Mouse (Mus musculus) heart, adult 9 months (tissue): ENCODE measurements around the gene Abcc4.

ENCODE experiments used
- DNase-seq, 2 experiments: peaks; one replicate each; pipeline ENCODE4 v3.0.0; 2022; ENCODE audit warnings: low spot score in 2 of 2

Abcc4 gene

GRCm38 (mm10) chr14:118712889-118713288, 6.9 kb upstream of the Abcc4 start:
- DNase-seq = no peak

DNA sequence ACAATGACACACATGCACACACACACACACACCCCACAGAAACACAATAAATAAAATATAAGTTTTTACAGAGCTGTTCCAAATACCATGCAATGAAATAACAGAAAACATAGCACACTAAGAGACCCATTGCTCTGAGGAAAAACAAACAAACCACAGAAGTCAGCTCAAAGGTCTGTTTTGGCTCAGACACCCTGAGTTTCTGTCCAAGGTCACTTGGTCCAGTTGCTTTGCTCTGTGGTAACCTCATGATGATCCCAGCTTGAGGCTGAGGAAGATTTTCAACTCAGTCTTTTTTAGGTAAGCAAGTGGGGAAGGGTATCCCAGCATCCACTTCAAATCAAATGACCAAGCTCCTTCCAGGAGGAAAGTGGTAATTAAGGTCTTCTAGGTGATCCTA, 4.9 kb upstream of the Abcc4 start:
- DNase-seq = no peak

- peak; percentile 85 to 91 for DNase-seq
Observed at GRCm38 (mm10) chr14:118709736-118710135, 3.7 kb upstream of the Abcc4 start.

GRCm38 (mm10) chr14:118708126-118708525, 2.1 kb upstream of the Abcc4 start:
- no peak for DNase-seq

DNA sequence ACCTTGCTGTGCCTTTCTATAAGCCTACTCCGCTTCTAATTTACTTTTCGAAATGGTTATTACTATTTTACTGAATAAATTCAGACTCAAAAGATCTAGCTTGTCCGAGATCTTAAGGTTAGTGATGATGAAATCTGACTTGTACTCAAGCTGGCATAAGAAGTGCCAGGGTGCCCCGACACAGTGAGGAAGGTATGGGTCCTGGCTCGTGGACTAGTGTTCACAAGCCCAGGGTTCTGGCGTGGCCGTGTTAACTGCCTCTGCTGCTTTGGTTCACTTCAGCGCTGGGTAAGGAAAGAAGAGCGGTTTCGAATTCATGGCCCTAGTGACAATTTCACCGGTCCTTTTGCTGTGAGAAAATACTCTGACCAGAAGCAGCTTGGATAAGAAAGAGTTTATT, 943 bp upstream of the Abcc4 start:
- DNase-seq = no peak

DNA sequence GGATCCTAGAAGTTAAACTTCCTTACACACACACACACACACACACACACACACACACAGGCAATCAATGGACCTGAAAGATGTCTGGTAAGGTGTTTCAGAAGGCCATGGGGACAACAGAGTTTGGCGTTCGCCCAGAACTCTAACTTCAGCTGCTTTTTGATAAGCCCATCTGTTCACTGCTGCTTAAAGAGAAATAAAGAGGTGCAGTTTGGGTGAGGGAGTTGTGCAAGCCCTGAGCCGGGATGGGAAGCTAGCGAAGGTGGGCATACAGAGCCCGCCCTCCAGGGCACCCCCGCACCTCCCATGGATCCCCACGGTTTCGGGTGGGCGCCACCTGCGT, 583 bp downstream of the Abcc4 start:
- DNase-seq = no peak

- DNase-seq = no peak
Observed at GRCm38 (mm10) chr14:118703363-118703762, 2.7 kb downstream of the Abcc4 start.

DNA sequence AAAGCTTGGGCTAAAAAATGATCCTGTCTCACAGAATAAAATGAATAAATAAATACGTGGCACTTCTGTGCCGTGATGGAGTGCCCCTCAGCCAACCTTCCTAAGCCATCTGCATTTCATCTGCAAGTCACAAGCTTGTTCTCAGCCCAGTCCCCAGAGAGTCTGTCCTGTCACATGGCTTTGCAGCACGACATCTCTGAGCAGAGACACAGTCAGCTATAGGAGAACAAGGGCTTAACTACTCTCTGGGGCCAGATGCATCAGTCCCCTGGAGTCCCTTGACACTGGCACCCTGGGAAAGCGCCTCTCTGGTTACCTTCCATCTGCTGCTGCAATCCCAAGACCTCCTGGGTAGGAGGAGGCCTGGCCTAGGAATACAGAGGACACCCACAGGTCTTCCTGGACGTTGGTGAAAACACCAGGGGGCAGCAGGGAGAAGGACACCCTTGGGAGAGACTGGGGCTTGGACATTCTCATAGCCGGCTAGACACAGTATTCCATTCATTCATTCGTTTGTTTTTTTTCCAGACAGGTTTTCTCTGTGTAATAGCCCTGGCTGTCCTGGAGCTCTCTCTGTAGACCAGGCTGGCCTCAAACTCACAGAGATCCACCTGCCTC, 3.9 kb downstream of the Abcc4 start:
- peak in 1 of 2 experiments; percentile 47 for DNase-seq

GRCm38 (mm10) chr14:118700576-118700975, 5.4 kb downstream of the Abcc4 start:
- no peak for DNase-seq

- DNase-seq = no peak
Observed at GRCm38 (mm10) chr14:118699963-118700362, 6.1 kb downstream of the Abcc4 start.

GRCm38 (mm10) chr14:118699508-118699907, 6.5 kb downstream of the Abcc4 start:
- DNase-seq = no peak

- no peak for DNase-seq
Observed at GRCm38 (mm10) chr14:118696556-118697289, 9.3 kb downstream of the Abcc4 start.

GRCm38 (mm10) chr14:118695866-118696265, 10.2 kb downstream of the Abcc4 start:
- no peak for DNase-seq

DNA sequence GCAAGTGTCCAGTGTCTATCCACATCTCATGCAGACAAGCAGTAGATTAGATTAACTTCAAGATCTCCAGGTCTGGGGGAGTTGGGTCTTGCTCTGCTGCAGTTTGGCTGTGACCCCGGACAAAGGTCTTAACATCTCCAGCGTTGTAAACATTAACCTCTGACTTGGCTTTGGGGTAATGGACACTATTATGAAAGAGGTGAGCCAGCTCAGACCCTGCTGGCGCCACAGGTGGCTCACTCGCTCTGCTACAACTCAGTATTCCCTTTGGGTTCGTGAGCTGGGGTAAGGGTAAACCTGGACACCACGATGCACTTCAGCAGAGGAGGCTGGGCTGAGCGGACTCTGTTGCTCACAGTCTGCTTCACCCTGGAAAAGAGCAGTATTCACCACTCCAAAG, 11.7 kb downstream of the Abcc4 start:
- DNase-seq = no peak

GRCm38 (mm10) chr14:118691910-118692309, 14.1 kb downstream of the Abcc4 start:
- DNase-seq = peak in 1 of 2 experiments; percentile 12

- DNase-seq = peak in 1 of 2 experiments; percentile 19
Observed at GRCm38 (mm10) chr14:118691404-118691803, 14.6 kb downstream of the Abcc4 start.

DNA sequence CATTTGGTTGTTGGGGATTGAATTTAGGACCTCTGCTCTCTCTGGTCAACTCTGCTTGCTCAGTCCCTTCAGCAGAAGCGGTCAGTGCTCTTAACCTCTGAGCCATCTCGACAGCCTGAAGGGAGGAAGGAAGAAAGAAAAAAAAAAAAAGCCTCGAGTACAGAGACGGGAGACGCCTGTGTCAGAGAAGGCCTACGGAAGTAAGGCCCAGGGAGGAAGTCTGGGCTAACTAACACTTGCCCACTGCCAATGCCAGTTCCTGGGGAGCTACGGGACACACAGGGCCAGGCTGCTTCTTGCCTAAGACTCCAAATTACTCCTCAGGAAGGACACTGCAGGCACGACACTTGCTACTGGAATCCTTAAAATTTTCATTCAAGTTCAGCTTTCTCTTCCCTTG, 15.1 kb downstream of the Abcc4 start:
- peak in 1 of 2 experiments; percentile 34 for DNase-seq

DNA sequence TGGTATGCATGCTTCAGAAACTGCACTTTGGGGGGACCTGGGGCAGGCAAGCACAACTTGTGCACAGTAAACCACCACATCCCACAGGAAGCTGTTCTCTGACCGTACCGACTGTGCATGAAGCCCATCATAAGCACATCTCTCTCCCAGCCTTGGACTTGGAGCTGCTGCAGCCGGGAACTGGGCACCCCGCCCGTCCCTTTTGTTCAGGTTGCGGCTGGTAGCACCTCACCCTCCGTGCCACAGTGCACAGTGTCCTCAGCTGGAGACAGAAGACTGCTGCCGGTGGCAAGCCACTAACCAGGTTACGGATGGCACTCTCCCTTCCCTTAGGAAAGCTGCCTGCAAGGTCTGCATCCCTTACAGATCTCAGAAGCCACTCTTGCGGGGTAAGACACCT, 15.7 kb downstream of the Abcc4 start:
- DNase-seq = no peak

- no peak for DNase-seq
Observed at GRCm38 (mm10) chr14:118688643-118689042, 17.4 kb downstream of the Abcc4 start.

- no peak for DNase-seq
Observed at GRCm38 (mm10) chr14:118686861-118687260, 19.2 kb downstream of the Abcc4 start.

- no peak for DNase-seq
Observed at GRCm38 (mm10) chr14:118685572-118685971, 20.4 kb downstream of the Abcc4 start.

GRCm38 (mm10) chr14:118682339-118683034, 23.5 kb downstream of the Abcc4 start:
- DNase-seq = no peak

GRCm38 (mm10) chr14:118681087-118681486, 24.9 kb downstream of the Abcc4 start:
- no peak for DNase-seq
